Mouse (Mus musculus): ENCODE data around the gene Agbl3. TPM values are rescaled to one million over a fixed set of nuclear protein-coding genes. Genes with fewer than 3 reads are reported as not detected.

The Agbl3 gene
- total RNA-seq, 4 experiments from 2014 or later: 1.0 to 2.1 (median 1.7) TPM

DNA sequence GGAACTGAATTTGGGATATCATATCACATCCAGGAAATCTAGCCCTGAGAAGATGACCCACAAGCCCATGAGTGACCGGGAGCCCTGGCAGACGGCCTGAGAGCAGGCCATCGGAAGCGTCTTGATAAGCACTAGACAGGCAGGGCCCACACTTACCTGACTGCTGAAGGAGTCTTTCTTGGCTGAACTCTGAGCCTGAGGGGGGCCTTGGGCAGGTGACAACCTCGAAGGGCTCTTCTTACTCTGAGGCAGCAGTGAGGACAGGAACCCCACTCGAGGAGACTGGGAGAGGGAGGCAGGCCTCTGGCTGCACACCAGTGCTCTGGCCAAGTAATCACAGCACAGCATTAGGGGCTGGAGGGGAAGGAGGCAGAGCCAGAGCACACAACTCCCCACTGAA is 124.1 kb downstream of the Agbl3 start:
- no peak for DNase-seq (ENCODE audit: low spot score in 2 of 2)

DNA sequence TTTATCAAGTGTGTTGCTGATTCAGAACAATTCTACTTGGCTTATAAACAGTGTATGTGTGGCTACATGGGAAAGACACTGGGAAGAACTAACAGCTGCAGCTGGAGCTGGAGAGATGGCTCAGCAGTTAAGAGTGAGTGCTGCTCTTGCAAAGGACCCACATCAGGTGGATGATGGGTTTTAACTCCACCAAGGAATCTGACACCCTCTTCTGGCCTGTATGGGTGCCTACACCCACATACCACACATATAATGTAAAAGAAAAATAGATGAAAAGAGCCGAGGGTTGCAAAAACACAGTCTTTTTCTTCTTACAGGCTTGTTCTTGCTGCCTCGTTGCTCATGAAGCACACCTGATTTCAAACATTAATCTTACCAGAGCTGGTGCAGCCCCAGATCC is 125.9 kb downstream of the Agbl3 start:
- DNase-seq (ENCODE audit: low spot score in 2 of 2): no peak

DNA sequence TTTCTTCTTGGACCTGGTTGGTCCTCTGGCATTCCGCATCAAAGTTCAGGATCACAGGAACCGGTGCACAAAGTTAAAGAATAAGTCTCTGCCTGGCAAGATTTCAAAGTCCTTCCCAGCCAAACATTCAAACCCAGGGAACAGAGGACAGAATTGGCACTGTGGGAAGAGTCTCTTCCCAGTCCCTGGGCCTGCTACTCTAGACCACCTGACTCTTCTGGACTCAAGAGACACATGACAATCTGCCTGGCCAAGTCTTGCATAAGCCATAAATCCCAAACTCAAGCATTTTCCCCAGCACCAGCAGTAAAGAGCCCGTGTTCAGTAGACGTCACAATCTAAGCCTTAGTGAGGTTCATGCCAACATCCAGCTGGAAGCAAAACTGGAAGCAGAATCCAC is 126.4 kb downstream of the Agbl3 start:
- DNase-seq (ENCODE audit: low spot score in 2 of 2): no peak

DNA sequence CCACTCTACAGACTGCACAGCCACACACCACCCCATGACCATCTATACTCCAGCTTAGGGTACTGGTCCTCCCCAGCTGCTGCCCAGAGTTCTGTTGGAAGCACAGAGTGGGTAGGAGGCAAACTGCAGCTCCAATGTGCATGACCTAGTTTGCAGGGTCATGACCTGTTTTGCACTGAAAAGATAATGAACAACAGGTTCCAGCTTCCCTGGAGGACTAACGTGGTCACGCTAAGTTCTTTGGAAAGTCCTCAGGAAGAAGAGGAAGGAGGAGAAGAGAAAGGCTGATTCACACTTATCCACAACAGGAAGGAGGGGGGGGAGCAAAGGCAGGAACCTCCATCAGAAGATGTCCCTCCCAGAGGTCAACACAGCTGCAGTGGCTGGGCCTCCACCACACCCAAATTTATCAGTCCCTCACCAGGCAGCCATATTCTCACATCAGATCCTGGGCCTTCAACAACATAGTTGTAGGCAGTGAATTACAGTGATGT is 126.9 kb downstream of the Agbl3 start:
- DNase-seq (ENCODE audit: low spot score in 2 of 2): no peak

DNA sequence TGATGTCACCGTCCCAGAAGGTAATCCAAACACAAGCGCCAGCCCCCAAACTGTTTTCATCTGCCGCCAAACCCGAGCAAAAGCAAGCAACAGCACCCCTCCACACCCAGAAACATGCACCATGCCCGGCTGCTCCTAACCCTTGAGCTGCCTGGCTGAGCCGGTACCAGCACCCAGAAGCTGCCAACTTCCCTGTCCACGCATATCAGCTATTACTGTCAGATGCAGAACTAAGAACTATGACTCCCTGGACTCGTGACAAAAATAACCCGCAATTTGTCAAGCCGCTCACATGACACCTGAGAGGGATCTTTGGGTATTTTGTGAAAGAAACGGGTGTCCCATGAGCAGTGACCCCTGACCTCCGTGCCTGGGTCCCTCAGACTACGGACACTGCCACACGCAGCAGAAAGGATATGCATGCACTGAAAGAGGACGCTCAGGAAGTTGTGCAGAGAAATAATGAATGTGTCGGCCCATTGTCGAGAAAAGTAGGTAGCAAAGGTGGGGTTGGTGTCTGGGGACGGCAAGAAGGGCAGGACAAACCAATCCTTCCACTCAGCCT is 127.5 kb downstream of the Agbl3 start:
- no peak for DNase-seq (ENCODE audit: low spot score in 2 of 2)

Other genes with a start within 250 kb of the Agbl3 start
- 10 to 100 TPM; 11.5 to 27.6 (median 19.1) TPM for gene Cald1, start 181.9 kb upstream of the Agbl3 start, total RNA-seq (2022)
- gene Tmem140, start 82.7 kb downstream of the Agbl3 start, total RNA-seq (2022): 10 to 100 TPM; 26.9 to 32.4 (median 30.5) TPM
- gene Cyren, start 97.6 kb downstream of the Agbl3 start, total RNA-seq (2022): 1 to 10 TPM; 2.4 to 3.3 (median 2.7) TPM
- gene Wdr91, start 130.4 kb downstream of the Agbl3 start, total RNA-seq (2022): 1 to 10 TPM; 3.6 to 5.1 (median 4.9) TPM
- gene Stra8, start 139.7 kb downstream of the Agbl3 start, total RNA-seq (2022): not detected
- not detected for gene Slc23a4, start 208.0 kb downstream of the Agbl3 start, total RNA-seq (2022)